Mouse (Mus musculus) bone marrow, adult 2 months (tissue): ENCODE measurements around the gene Zfp638. TPM values are rescaled to one million over a fixed set of nuclear protein-coding genes. Genes with fewer than 3 reads are reported as not detected.

Experiments used
- H3K27ac ChIP-seq: fragments of 200-500 bp; 2 replicates; pipeline ENCODE4 v1.5.1; 2012; ENCODE audit warnings: low read depth, mild to moderate bottlenecking, control low read depth, inconsistent platforms, low read length; ENCODE audit not compliant: control insufficient read depth, poor library complexity, insufficient read depth
- H3K4me1 ChIP-seq: fragments of 200-500 bp; 2 replicates; pipeline ENCODE4 v1.6.1; 2011; ENCODE audit warnings: low read length; ENCODE audit not compliant: control insufficient read depth, insufficient read depth
- H3K4me3 ChIP-seq: fragments of 200-500 bp; replicated peaks from 2 replicates; pipeline ENCODE3; 2011; ENCODE audit warnings: mild to moderate bottlenecking, low read depth, low read length, control low read depth; ENCODE audit not compliant: control insufficient read depth
- CTCF ChIP-seq: fragments of 200-500 bp; IDR thresholded peaks from 2 replicates; pipeline ENCODE4 v1.5.1; 2011; ENCODE audit warnings: low read length, control low read depth; ENCODE audit not compliant: control insufficient read depth, insufficient read depth
- POLR2A ChIP-seq: fragments of 200-500 bp; IDR thresholded peaks from 2 replicates; pipeline ENCODE4 v1.6.1; 2011; ENCODE audit warnings: low read depth, mild to moderate bottlenecking, control low read depth, low read length, borderline replicate concordance; ENCODE audit not compliant: control insufficient read depth
- WGBS: fragments of 180-500 bp; shearing (Covaris S2); methylation state at CpG from one replicate; pipeline ENCODE4 v1.1.7; 2018; 5-methylcytosine and 5-hydroxymethylcytosine counted together
- polyA plus RNA-seq: library from polyadenylated mRNA; stranded (reverse); fragments of >200 nt; gene quantifications from 2 replicates; pipeline ENCODE4 v1.2.4, GENCODE M21; 2011; ENCODE audit warnings: low replicate concordance; ENCODE audit not compliant: missing spikeins, insufficient read depth, insufficient read length

Zfp638 gene
- polyA plus RNA-seq, 1 experiment, result 64.9 TPM

GRCm38 (mm10) chr6:83927418-83927817, 60.5 kb downstream of the Zfp638 start:
- no peak overlapping the region for H3K27ac ChIP-seq
- no peaks in the 10 kb centered on the region for H3K4me1 ChIP-seq
- 70% methylated on average over 1 of the region's 1 CpGs for WGBS
- no peak for TF ChIP-seq CTCF
- TF ChIP-seq POLR2A, result no peak
- no peak overlapping the region for H3K4me3 ChIP-seq

DNA sequence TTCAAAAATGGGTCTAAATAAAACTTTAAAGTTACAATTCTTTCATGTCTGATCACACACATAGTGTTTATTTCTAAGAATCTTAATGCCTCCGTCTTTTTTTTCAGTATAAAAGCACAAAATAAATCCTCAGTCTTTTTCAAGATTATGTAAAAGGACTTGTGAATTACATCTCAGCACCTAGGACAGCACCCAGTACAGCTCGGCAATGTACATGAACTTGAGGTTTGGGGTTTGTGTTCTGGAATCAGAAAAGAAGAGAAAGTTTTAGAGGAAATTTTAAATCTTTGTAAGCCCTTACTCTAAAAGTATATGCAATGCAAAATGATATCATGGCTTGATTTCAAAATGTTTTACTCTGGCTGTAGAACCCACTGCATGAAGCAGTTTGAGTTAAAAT, 61.3 kb downstream of the Zfp638 start:
- no peak overlapping the region for H3K4me3 ChIP-seq
- H3K4me1 ChIP-seq, result no peaks in the 10 kb centered on the region
- WGBS, result 61% methylated on average over 2 of the region's 2 CpGs
- no peak overlapping the region for H3K27ac ChIP-seq
- TF ChIP-seq CTCF, result no peak
- no peak for TF ChIP-seq POLR2A

GRCm38 (mm10) chr6:83939492-83939891, 72.6 kb downstream of the Zfp638 start:
- 74% methylated on average over 2 of the region's 2 CpGs for WGBS

GRCm38 (mm10) chr6:83942806-83943205, 75.9 kb downstream of the Zfp638 start:
- 92% methylated on average over 13 of the region's 13 CpGs for WGBS
- TF ChIP-seq CTCF (no peak), POLR2A (no peak)
- no peaks in the 10 kb centered on the region for H3K4me1 ChIP-seq
- no peak overlapping the region for H3K4me3 ChIP-seq
- H3K27ac ChIP-seq, result no peak overlapping the region

More at GRCm38 (mm10) chr6:83939492-83939891, 72.6 kb downstream of the Zfp638 start:
- no peak for TF ChIP-seq POLR2A
- TF ChIP-seq CTCF, result no peak
- Histone ChIP-seq H3K27ac (no peak overlapping the region), H3K4me1 (no peaks in the 10 kb centered on the region), H3K4me3 (no peak overlapping the region)

GRCm38 (mm10) chr6:83953603-83954002, 86.7 kb downstream of the Zfp638 start:
- Histone ChIP-seq H3K4me1 (no peaks in the 10 kb centered on the region), H3K4me3 (no peak overlapping the region), H3K27ac (no peak overlapping the region)
- TF ChIP-seq CTCF (no peak), POLR2A (no peak)

DNA sequence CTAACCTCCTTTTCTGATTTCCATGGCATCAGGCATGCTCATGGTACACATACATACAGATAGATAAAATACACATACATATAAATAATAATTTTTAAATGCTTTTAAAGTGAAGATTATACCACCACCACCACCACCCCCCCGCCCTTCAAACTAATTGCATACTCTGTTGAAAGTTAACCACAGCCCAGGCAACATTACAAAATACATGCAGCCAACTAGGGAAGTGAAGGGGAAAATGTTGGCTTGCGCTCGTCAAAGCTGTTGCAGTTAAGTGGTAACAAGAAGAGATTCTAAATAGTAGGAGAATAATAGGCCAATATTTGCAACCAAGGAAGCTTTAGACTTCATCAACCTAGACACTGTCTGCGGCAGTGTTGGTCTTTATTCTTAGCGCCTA, 120.7 kb downstream of the Zfp638 start:
- Histone ChIP-seq H3K4me3 (no peak overlapping the region), H3K4me1 (peaks cover 1% of the 10 kb centered on the region; the same call in 1 of the 2 replicates), H3K27ac (no peak overlapping the region)
- TF ChIP-seq CTCF (no peak), POLR2A (no peak)
- 56% methylated on average over 5 of the region's 5 CpGs for WGBS

GRCm38 (mm10) chr6:84002716-84003115, 135.8 kb downstream of the Zfp638 start:
- H3K27ac ChIP-seq, result no peak overlapping the region
- TF ChIP-seq CTCF (no peak), POLR2A (no peak)
- H3K4me1 ChIP-seq, result no peaks in the 10 kb centered on the region
- no peak overlapping the region for H3K4me3 ChIP-seq
- 53% methylated on average over 1 of the region's 1 CpGs for WGBS

DNA sequence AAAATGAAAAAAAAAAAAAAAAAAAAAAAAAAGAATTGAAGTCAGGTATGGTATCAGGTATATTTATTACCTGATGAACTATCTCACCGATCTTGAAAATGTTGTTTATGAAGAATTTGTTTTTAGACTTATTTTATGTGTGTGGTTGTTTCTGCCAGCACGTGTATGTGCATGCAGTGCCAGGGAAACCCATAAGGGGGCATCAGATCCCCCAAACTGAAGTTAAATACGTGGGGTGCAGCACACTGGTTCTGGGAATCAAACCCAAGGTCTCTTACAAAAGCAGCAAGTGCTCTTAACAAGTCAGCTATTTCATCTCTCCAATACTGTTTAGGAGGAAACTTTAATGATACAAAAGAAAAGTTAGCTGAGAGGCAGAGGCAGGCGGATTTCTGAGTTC, 137.4 kb downstream of the Zfp638 start:
- TF ChIP-seq POLR2A, result no peak
- 77% methylated on average over 4 of the region's 4 CpGs for WGBS
- Histone ChIP-seq H3K4me3 (no peak overlapping the region), H3K27ac (no peak overlapping the region), H3K4me1 (no peaks in the 10 kb centered on the region)
